Mouse (Mus musculus): ENCODE data around the gene Agbl1.

GRCm38 (mm10) chr7:76911672-76912071, 682.0 kb downstream of the Agbl1 start:
- TF ChIP-seq CTCF (conservative IDR thresholded peaks at IDR 0.05; ENCODE audit: insufficient read depth, insufficient read length, low read depth, low read length) (no peak), POLR2A (IDR thresholded peaks at IDR 0.05; ENCODE audit: low read depth, low read length) (no peak)

All from kidney, adult 2 months (tissue).